Mouse (Mus musculus): ENCODE measurements at regions not wholly inside any gene's neighbourhood (a gene's known extent, or its start where the extent isn't known, plus 50 kb on each side); places are given as distances from the start of the nearest gene placed in this dataset.

DNA sequence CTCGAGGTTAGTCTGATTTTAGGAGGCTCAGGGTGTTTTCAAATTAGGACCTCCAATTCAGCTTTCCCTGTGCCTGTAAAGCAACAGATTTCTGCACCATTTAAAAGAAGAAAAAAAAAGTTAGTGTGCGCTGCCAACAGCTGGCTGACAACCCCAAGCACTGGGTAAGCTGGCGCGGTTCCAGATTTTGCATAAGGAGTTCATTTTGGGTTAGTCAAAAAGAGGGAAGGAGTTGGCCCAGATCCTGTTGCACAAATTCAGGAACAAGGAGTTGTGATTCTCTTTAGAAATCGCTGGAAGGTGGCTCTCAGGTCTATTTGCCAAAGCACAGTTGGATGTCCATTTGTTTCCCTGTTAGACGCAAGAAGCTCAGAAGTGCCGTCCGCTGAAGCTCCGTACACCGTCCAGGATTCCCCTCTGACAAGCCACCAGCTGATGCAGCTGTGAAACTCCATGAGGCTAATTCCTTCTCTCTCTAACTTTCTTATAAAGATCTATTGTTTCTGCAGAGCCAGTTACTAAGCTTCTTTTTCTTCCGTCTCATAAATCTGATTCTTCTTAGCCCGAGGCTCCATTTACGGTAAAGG, 184.6 kb downstream of the Cand1 start:
- DNase-seq (ENCODE audit: low spot score in 2 of 2): no peak

DNA sequence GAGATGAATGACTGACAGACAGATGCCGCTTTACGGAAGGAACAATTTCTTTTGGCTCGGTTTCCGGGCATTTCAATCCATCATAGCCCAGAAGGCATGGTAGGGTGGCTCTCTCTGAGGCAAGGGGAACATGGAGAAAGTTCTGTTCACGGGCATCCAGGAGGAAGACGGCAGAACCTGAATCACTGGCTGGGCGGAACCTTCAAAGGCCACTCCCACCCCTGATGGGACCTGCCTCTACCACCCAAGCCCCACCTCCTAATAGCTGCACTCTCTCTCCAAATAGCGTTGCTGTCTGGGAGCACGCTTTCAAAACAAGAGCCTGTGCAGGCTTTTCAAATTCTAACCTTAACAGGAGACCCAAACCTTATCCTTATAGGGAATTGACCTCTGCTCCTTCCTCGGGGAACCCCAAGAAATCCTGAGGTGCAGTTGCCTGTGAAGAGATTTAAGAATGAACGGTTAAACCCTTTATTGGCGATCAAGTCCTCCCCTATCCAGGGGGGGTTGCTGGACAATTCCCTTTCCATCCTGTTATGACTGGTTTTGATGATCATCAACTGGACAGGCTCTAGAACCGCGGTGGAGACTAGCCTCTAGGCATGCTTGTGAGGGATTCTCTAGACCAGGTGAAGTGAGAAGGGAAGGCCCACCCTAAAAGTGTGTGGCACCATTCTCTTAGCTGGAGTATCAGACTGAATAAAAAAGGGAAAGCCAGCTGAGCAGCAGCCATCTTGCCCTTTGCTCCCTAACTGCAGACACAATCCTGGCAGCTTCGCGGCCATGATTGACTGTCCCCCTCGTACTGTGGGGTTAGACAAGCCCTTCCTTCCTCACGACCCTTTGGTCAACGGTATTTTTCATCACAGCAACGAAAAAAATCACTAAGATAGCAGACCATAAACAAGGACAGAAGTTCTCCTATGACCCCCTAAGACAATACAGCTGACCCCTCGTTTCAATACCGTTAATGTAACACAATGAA, 184.5 kb upstream of the Dyrk2 start:
- DNase-seq (ENCODE audit: low spot score in 2 of 2): no peak

DNA sequence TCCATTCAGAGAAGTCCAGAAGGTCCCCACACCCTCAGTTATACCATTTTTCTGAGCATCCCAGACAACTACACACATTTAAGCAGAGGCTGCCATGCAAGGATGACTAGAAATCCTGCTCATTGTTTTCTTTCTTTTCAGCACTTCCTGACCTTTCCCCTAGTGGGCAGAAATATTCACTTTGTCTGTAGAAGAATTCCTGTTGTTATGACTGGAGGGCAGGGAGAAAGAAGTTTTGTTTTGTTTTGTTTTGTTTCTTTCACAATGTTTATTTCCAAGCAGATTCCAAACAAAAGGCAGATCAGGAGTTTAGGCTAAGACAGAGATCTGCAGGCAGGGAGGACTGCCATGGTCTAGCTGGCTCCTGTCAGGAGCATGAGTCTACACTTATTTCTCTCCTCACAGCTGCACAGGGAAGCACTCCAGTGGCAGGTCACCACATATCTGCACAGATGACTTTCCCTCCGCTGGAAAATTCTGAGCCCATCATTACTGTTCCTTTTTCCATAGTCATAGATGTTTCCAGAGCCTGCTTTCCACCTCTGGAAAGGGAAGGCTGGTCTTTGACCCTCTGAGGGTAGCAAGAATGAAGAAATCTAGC, 182.5 kb upstream of the Dyrk2 start:
- DNase-seq (ENCODE audit: low spot score in 2 of 2): no peak

GRCm38 (mm10) chr10:119051598-119051997, 181.6 kb upstream of the Dyrk2 start:
- no peak for DNase-seq (ENCODE audit: low spot score in 2 of 2)

DNA sequence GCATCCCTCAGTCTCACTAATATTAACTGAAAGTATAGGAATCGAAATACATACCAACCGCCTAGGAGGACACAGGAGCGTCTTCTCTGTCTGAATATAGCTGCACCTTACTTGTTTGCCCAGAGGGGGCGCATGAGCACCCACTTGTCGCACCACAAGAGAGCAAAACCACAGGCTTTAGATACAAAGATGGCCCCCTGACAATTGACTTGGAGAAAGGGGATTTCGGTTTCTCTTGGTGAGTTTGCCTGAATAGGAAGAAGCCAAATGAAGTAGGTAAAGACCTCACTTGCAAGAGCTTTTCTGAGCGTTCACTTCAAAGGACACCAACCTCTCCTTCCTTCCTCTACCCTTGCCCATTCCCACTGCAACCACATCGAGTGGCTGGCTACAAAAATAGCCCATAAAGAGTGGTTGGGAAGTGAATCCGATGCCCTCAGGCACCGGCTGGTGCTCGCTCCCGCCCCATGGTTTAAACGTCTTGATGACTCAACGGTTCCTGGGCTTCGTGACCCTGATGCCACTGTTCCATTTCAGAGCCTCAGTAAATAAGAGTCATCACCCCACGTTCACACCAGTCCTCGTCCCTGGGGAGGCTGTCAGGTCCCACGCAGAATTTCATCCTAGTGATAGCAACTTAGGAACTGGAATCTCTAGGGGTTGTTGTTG, 180.1 kb upstream of the Dyrk2 start:
- DNase-seq (ENCODE audit: low spot score in 2 of 2): no peak

DNA sequence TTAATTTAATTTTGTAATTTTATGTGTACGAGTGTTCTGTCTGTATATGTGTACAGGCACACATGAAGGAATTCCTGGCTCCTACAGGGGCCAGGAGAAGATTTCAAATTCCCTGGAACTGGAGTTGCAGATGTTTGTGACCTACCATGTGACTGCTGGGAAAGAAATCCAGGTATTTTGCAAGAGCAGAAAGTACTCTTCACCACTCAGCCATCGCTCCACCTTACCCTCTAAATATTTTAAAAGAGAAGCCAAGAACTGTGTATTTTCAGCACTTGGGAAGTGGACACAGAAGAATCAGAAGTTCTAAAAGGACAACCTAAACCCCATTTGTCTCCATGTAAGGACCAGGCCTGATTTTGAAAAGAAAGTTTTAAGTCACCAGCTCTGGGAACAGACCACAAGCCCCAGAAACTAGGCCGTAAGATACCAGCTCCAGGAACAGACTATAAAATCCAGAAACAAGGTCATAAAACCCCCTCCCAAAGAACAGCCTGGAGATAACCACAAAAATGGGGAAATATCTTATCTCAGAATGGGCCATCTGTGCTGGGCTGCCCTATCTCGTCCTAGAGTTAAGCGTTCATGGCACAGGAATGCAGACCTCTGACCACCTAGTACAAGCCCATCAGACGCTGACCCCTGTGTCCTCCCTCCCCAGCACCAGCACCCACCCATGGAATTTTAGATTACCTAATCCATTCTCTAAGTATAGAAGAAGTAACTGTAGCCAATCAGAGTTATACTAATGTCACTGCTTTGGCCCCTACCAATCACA, 178.8 kb upstream of the Dyrk2 start:
- no peak for DNase-seq (ENCODE audit: low spot score in 2 of 2)

DNA sequence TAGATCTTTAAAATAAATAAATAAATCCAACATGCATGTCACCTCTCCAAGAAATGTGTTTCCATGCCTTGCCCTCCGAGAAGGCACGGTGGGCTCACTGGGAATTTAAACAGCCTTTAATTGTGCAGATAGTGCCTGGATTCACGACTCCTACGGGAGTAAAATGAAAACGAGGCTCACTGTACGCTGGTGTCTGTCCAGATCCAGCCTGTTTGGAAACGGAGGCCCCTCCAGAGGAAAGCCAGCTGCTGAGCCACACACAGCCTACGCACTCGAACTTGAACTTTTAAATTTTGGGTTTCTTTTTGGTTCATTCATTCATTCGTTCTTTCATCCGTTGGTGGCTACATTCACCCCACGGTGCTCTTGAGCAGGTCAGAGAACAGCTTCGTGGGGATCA, 175.1 kb upstream of the Dyrk2 start:
- no peak for DNase-seq (ENCODE audit: low spot score in 2 of 2)

GRCm38 (mm10) chr10:119043069-119043468, 173.1 kb upstream of the Dyrk2 start:
- DNase-seq (ENCODE audit: low spot score in 2 of 2): no peak

DNA sequence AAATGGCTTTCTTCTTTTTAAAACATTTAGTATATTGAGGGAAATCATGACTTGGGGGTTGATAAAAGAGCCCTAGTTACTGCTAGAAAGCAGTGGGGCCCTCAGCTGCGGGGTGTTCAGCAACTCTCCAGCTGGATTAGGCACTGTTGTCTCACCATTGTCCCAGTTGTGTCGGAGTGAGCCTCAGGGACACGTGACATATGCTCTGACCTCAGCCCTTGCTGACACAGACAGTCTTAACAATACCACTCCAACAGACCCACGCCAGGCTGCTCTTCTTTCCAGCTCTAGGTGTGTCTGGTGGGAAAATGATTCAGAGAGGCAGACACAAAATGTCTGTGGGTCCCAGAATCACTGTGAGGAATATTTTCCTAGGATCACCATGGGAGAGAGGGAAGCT, 170.2 kb upstream of the Dyrk2 start:
- no peak for DNase-seq (ENCODE audit: low spot score in 2 of 2)

GRCm38 (mm10) chr10:119039732-119040131, 169.7 kb upstream of the Dyrk2 start:
- no peak for DNase-seq (ENCODE audit: low spot score in 2 of 2)

DNA sequence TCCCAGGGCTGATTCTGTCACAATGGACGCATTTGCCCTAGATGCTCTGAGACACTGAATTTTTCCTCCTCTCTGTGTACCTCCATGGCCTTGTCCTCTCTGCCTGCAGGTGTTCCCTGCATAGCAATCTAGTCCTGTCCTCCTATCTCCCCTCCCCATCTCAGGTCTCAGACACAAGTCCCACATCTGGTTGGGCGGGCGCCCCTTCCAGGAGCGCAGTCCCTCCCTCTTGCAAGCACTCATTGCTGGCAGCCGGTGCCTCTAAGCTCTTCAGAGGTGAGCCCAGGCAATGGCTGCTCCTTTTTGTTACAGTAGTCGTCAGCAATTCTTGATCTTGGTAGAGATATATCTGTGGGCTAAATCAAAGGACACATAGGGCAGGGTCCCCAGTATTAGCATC, 169.0 kb upstream of the Dyrk2 start:
- DNase-seq (ENCODE audit: low spot score in 2 of 2): no peak

- no peak for DNase-seq (ENCODE audit: low spot score in 2 of 2)
Observed at GRCm38 (mm10) chr10:119037781-119038180, 167.8 kb upstream of the Dyrk2 start.

- no peak for DNase-seq (ENCODE audit: low spot score in 2 of 2)
Observed at GRCm38 (mm10) chr10:119035863-119036262, 165.9 kb upstream of the Dyrk2 start.

DNA sequence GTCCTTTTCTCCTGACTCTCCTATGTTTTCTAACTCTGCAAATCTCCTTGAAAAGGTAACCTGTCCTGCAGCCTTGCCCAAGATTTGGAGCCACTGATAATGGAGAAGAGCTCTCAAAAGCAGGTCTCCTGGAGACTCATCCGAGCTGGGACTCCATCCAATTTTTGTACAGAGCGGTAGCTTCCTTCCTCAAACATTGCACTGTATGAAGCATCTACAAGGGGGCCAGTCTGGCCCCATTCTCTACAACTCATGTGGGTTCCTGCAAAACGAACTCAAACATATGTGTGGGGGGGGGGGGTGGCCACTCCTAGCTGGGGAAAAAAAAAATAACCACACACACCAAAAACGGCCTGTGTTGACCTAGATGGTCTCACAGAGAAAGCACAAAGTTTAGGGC, 164.4 kb upstream of the Dyrk2 start:
- DNase-seq (ENCODE audit: low spot score in 2 of 2): no peak

DNA sequence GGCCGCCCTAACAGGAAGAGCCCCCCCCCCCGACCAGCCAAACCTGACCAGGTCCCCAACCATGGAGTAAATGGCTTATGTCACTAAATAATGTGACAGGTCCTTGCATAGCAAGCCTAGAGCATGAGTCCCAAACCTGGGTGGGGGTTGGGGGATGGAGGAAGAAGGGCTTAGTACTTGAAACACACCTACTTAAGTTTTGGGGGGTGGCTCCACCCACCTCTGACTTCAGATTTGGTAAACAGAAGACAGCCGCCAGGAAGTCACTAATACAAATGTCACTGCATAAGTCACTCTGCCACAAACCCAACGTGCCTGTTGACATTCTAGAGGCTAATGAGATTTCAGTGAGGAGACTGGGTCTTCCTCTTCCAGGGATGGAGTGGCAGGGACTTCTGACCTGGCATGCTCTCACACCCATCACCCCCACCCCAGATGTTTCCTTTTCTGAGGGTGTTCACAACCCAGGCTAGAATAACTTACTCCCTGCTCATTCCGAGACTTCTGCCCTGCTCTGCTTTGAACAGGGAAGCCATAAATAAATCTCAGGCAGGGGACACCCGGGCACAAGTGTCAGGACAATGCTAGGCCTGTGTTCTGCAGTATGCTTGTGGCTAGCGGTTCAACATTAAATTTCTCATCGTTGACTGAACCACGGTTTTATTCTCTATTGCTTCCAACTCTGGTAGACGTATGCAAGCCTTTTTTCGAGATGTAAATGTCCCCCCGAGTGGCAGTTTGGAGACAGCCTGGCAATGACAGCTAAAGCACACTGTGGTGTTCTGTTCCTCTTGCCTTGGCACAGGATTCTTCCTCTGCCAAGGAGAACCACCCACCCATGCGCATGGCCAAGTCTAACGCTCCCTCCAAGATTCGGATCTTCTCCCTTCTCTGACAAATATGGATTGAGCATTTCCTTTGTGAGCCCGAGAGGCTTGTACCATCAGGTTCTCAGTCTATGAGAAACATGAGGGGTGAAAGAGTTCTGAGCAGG, 161.6 kb upstream of the Dyrk2 start:
- DNase-seq (ENCODE audit: low spot score in 2 of 2): no peak

DNA sequence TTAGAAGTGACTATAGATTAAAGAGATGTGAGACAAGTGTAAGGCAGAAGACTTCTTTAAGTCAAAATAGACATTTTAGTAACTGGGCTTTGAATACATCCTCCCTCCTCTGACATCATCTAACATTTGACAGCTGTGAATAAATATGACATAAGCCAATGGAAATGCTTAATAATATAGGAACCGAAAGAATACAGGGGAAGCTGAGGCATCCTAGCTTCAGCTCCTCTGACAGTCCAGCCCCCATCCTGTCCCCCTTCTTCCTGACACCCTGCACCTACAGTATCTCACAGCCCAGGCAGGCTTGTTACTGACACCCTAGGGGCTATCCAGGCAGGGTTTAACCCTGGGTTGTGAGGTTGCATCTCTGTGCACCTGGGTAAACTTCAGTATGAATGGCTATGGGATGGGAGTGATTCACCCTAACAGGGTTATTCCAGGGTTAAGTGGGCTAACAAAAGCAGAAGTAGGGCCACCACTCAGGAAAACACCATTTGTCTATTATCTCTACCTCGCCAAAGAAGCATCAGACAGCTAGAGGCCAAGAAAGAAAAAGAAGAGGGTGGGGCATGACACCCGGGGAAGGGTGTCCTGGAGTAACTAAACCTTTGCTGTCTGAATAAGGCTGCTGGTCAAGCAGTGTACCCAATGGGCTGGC, 158.6 kb upstream of the Dyrk2 start:
- DNase-seq (ENCODE audit: low spot score in 2 of 2): no peak

DNA sequence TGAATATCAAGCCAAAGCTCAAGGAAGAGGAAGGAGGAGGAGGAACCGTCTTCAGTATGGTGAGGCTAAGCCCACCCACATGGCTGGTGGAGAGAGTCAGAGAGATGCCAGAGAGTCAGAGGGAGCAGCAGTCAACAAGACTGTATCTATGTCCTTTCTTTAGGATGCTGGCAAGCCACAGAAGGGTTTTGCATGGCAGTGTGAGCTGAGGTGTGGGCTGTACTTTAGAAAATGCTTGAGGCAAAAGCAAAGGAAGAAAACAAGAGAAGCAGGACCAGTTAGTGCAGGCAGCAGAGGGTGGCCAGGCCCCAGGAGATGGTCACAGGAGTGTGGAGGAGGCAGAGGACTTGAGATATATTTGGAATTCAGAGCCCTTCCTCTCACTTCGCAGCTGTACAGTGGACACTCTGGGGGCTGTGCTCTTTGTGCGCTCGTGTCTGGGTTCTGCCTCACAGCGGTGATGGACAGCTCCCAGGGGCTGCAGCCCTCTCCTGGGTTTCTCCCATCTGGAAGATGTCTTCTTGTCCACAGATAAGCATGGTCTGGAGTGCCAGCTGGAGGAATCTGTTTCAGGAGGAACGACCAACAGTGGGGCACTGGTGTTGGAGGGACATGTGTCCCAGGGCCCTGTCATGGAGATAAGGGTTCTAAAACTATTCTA, 157.4 kb upstream of the Dyrk2 start:
- no peak for DNase-seq (ENCODE audit: low spot score in 2 of 2)

GRCm38 (mm10) chr10:119026291-119026690, 156.3 kb upstream of the Dyrk2 start:
- no peak for DNase-seq (ENCODE audit: low spot score in 2 of 2)

GRCm38 (mm10) chr10:119024425-119024824, 154.4 kb upstream of the Dyrk2 start:
- no peak for DNase-seq (ENCODE audit: low spot score in 2 of 2)

Data from spleen, postnatal 14 days (tissue).